Mouse (Mus musculus) monocyte, adult 5-6 weeks (primary cell): ENCODE results near the gene Nckap1. TPM values are rescaled to one million over a fixed set of nuclear protein-coding genes. Genes with fewer than 3 reads are reported as not detected.

Experiments
- ATAC-seq: fragments of 153-309, 156-312 bp; replicated peaks from 2 replicates; pipeline ENCODE4 v1.8.0; 2017; ENCODE audit warnings: mild to moderate bottlenecking; ENCODE audit not compliant: low TSS enrichment, insufficient number of reproducible peaks, severe bottlenecking, poor library complexity, low FRiP score
- total RNA-seq: library from RNA; stranded (forward); fragments of 200-1000, 200-491, 200-594 nt; gene quantifications from 3 replicates; pipeline ENCODE4 v1.2.3, GENCODE M21; 2017

Gene Nckap1
- 3.9 to 7.5 TPM (median 5.4 TPM) in 3 replicates for total RNA-seq

GRCm38 (mm10) chr2:80581043-80581711 is at the start of gene Nckap1:
Nckap1 (minus strand) TSS chr2:80581380.
- no peak for ATAC-seq

DNA sequence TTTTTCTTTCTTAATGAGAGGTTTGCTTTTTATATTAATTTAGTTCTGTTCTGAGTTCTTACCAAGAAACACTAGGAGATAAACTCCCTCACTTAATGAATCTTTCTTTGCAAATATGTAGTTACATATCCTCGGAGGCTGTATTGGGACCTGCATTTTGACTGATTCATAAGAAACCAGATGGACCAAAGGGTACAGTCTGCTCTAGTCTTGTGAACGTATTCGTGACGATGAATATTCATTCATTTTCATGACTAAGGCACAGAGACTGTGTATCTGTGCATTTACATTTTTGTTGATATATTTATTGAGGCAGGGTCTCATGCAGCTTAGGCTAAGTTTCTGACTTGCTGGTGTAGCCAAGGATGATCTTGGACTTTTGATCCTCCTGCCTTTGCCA is 43.3 kb upstream of the Nckap1 start:
- no peak for ATAC-seq

DNA sequence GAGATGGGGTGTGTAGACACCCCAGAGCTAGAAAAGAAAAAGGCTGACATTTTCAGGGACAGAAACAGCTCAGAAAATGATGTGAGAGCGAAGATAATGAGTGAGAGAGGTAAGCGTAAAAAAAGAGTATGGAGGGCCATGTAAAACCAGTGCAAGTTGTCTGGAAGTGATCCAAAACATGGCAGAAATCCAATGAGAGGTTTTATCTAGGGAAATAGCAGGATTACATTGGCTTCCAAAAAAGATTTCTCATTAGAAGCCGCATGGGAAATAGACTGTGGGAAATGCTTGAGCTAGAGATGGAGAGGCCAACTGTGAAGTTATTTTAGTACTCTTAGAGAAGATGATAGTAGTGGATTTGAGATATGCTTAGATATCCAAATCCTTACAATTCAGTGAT is 40.7 kb upstream of the Nckap1 start:
- no peak for ATAC-seq

DNA sequence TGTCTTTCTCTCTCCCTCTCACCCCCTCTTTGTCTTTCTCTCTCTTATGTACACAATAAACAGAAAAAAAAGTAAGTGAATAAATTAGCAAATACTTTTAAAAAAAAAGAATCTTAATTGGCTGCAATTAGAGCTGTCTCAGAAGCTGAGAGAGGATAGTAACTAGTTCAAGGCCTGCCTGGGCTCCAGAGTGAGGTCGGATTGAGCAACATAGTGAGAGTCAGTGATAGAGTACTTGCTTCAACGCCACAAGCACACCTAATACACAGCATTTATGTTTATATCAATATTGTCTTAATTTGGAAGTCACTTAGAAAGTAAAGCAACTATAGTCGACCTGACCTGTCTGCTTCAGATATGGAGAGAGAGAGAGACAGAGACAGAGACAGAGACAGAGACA is 37.8 kb upstream of the Nckap1 start:
- ATAC-seq, result no peak

DNA sequence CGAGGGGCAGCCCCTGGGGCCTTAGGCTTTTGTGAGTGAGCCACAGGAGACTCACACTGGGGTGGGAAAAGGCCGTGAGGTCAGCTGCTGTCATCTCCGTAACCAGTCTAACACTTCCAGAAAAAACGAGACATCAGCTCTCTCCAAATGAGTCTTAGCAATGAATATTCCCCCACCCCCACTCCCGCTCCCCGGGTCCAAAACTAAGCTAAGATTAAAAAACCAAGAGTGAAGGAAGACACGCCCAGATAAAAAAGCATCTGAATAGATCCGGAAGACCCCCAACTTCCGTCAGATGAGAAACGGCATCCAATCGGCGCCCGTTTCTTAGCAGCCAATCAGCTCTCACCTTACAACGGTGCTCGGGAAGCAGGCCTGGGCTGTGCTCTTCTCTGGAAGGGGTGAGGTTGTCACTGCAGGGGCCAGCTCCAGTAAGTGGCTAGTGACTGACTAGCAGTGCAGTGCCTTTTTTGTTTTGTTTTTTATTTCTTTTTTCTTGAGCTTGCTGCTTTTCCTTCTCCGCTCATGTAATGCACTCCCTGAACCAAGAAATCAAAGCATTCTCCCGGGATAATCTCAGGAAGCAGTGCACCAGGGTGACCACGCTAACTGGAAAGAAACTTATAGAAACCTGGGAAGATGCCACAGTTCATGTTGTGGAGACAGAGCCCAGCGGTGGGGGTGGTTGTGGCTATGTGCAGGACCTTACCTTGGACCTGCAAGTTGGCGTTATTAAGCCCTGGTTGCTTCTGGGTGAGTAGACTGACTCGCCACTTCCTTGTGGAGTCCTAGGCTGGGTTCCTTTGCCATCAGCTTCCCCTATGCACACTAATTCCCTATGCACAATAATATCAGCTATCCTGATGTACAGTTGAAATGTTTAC is 35.9 kb upstream of the Nckap1 start, which contains the start of the genes Dusp19 and Nup35:
Gene Dusp19, plus strand, starts transcription at position 192 of the 884 bp plus-strand sequence.
Gene Nup35, plus strand, starts transcription at position 383 of the 884 bp plus-strand sequence.
- peak; percentile 86 for ATAC-seq

DNA sequence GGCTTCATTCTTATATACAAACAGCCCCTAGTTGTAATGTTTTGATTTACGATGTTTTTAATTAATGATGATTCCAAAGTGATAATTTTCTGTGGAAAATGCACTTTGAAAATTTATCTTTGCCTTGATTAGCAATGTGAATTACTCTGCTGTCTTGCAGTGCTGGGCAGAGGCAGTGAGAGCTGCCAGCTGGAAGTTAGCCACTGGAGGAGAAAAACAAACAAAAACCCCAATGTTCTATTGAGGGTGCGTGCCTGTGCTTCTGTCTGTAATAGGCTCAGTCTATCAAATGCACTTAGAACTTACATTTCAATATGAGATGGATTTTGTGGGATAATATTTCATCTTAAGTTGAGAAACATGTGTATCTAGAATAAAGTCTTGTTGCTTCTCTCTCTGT is 31.6 kb upstream of the Nckap1 start:
- ATAC-seq, result no peak

DNA sequence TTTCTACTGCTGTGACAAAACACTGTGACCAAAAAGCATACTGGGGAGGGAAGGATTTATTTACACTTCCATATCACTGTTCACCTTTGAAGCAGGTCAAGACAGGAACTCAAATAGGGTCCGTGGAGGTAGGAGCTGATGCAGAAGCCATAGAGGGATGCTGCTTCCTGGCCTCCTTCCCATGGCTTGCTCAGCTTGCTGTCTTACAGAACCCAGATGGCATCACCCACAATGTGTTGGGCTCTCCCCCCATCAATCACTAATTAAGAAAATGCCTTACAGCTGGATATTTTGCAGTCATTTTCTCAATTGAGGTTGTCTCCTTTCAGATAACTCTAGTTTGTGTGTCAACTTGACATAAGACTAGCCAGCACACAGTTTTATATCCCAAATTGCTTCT is 31.1 kb upstream of the Nckap1 start:
- no peak for ATAC-seq

DNA sequence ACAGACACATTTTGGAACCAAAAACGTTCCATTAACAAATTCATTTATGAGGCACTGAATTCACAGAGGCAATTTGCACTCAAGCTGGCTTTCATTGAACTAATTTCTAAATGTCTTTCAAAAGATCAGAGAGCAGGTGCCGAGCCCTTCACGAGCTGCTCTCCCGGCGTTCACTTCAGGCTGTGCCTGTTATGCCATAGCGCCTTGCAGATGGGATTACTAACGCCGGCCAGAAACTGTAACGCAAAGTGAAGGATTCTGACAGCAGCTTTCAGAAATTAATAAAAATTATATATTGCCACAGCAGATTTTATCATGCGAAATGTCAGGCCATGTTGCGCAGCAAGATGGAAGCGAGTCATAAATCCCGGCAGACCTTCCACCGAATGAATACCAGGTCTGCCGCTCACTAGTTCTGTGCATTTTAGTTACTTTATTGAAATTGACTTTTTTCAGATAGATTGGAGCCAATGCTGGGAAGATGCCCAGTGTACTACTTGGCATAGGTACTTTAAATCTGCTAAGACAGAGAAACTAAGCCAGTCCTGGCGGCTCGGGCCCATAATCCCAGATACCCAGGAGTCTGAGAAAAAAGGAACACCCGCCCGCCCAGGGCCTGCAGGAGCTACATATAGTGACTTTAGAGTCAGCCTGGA is 22.7 kb upstream of the Nckap1 start:
- no peak for ATAC-seq

- ATAC-seq, result no peak
Measured at GRCm38 (mm10) chr2:80602756-80603155, 21.6 kb upstream of the Nckap1 start.

- ATAC-seq, result no peak
Measured at GRCm38 (mm10) chr2:80600611-80601010, 19.4 kb upstream of the Nckap1 start.

DNA sequence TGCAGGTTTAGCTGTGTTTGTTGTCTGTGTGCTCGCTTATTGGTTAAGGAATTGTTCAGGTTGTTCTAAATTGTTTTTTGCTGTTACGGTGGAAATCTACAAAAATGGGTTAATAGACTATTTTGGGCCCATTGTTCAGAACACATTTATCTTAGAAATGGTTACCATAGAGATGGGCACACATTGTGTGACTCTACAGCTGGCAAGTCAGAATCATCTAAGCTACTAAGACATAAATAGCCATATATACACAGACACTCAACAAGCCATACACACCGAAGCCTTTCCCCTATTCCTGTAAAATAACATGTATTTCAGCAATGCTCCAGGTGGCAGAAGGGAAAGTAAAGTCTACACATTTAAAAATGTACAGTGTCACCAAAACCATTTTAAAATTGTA is 18.7 kb upstream of the Nckap1 start:
- no peak for ATAC-seq

- no peak for ATAC-seq
Measured at GRCm38 (mm10) chr2:80596960-80597359, 15.8 kb upstream of the Nckap1 start.

DNA sequence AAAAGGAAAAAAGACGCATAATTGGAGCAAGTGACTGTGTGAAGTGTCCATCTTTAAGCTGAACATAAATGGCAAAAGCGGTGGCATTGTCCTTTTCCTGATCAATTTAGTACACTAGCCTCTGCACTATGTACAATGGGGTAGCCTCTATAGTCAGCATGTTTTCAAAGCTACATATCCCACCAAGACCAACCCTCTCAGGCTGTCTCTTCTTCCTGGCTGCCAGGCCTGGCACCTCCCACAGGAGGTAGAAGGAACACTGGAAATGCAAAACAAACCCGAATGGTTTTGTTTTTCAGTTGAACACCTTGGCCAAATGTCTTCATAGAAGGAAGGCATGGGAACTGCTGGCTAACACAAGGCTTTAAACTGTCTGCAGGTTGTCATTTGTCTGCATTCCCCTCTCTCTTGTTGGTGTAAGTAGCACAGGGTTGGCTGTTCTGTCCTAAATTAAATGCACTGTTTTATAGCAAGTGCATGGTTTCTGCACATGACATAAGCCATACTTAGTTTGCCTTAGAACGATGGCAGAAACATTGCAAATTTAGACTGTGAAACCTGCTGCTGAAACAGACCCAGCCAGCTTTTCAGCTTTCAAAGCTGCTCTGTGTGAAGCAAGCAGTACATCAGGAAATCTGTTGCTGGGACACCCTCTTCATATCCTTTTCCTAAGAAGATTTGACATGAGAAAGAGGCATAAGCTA is 13.2 kb upstream of the Nckap1 start:
- no peak for ATAC-seq

DNA sequence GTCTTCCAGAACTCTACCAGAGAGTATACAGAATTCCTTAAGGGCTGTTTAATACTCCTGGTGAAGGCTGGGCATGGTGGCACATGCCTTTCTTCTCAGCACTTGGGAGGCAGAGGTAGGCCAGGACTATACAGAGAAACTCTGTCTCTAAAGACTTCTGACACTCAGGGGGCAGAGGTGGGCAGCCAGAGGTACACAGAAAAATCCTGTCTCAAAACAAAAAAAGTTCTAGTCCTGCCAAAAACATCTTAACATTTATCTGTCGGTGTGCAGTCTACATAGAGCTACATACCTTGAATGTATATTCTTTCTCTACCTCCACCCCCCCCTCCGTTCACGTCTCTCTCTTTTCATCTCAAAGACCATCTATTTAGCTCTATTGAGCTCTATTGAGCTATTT is 1.2 kb upstream of the Nckap1 start:
- ATAC-seq, result no peak

- no peak for ATAC-seq
Measured at GRCm38 (mm10) chr2:80580311-80580961, 744 bp downstream of the Nckap1 start.

GRCm38 (mm10) chr2:80579253-80579891 is 1.8 kb downstream of the Nckap1 start:
- peak; percentile 57 for ATAC-seq

DNA sequence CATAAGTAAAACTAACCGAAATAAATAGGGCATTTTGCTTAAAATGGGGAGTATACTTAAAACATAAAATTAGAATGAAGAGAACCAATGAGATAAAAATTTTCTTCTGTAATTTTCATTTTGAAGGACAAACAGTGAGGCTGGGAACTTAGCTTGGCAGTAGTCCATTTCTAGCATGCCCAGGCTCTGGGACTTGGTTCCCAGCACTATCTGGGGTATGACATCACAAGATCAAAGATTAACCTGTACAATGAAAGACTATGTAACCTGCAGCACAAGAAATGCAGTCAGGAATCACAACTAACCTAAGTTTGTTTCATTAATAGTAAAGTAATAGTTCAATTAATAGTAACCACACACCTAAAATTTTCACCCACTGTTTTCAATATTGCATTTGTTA is 3.9 kb downstream of the Nckap1 start:
- ATAC-seq, result no peak

- ATAC-seq, result no peak
Measured at GRCm38 (mm10) chr2:80570656-80571055, 10.5 kb downstream of the Nckap1 start.
